Mouse (Mus musculus): ENCODE measurements around the gene Pygl. TPM values are rescaled to one million over a fixed set of nuclear protein-coding genes. Genes with fewer than 3 reads are reported as not detected.

Gene Pygl
- total and polyA plus RNA-seq, 3 experiments: 13.9 to 26.9 TPM; not detected in 1

GRCm38 (mm10) chr12:70227121-70227932 is 4.0 kb downstream of the Pygl start:
- Histone ChIP-seq H3K9ac (ENCODE audit: control insufficient read depth, low read depth, low read length, poor library complexity, severe bottlenecking) (peak overlapping the region; percentile 77), H3K79me2 (ENCODE audit: control insufficient read depth, insufficient read depth, low read length, poor library complexity) (no peaks in the 10 kb centered on the region; the same call in 1 of the 2 replicates), H3K27me3 (ENCODE audit: control insufficient read depth in 1 of 2, insufficient read depth in 2 of 2, low read length in 2 of 2) (no peaks in the 10 kb centered on the region), H3K36me3 (ENCODE audit: control insufficient read depth in 1 of 2, insufficient read depth in 2 of 2, low read length in 2 of 2) (peaks cover 0 to 18% of the 10 kb centered on the region in 2 experiments; a peak in 2 of 4 replicates), H3K9me3 (replicated peaks; ENCODE audit: insufficient read depth, low read length) (no peaks in the 10 kb centered on the region), H3K4me3 (ENCODE audit: control insufficient read depth in 1 of 2, insufficient read depth in 1 of 2, low read depth in 2 of 2, low read length in 2 of 2) (peak overlapping the region; percentile 77 to 90), H3K27ac (ENCODE audit: control insufficient read depth, low read depth, low read length) (peak overlapping the region; percentile 36), H3K4me1 (ENCODE audit: control insufficient read depth in 1 of 2, insufficient read depth in 2 of 2, low read length in 2 of 2) (peaks cover 12 to 26% of the 10 kb centered on the region in 2 experiments)
- TF ChIP-seq MYC (IDR thresholded peaks at IDR 0.05; ENCODE audit: low read depth, low read length): 0 out of 2 replicates have a peak, but pooled peaks have one; percentile 16
- TF ChIP-seq ELF1 (IDR thresholded peaks at IDR 0.05; ENCODE audit: low read depth, low read length): peak; percentile 29; the same call in 1 of the 2 replicates
- peak; percentile 53 for TF ChIP-seq ETS1 (IDR thresholded peaks at IDR 0.05; ENCODE audit: low read depth, low read length)
- TF ChIP-seq CTCF (IDR thresholded peaks at IDR 0.05 in 2 of 3, conservative IDR thresholded peaks at IDR 0.05 in 1 of 3; ENCODE audit: control insufficient read depth in 1 of 3, insufficient read depth in 1 of 3, low read depth in 2 of 3, low read length in 3 of 3, poor library complexity in 1 of 3, severe bottlenecking in 1 of 3): 0 out of 6 replicates have a peak, but pooled peaks of 1 of the 3 experiments have one; percentile 2
- TF ChIP-seq POLR2AphosphoS2 (IDR thresholded peaks at IDR 0.05; ENCODE audit: low read length): peak; percentile 87; the same call in 1 of the 2 replicates
- TF ChIP-seq KAT2A (conservative IDR thresholded peaks at IDR 0.05; ENCODE audit: low read depth, low read length): no peak
- no peak for TF ChIP-seq MYB (IDR thresholded peaks at IDR 0.05; ENCODE audit: low read depth, low read length)
- TF ChIP-seq HCFC1 (IDR thresholded peaks at IDR 0.05; ENCODE audit: low read depth, low read length): 0 out of 2 replicates have a peak, but pooled peaks have one; percentile 46
- no peak; the same call in 1 of the 2 replicates for TF ChIP-seq SIN3A (IDR thresholded peaks at IDR 0.05; ENCODE audit: low read length)
- TF ChIP-seq MAX (IDR thresholded peaks at IDR 0.05; ENCODE audit: low read length): 0 out of 2 replicates have a peak, but pooled peaks have one; percentile 20
- TF ChIP-seq TAL1 (IDR thresholded peaks at IDR 0.05; ENCODE audit: low read length): no peak
- TF ChIP-seq NELFE (IDR thresholded peaks at IDR 0.05; ENCODE audit: low read depth, low read length): peak; percentile 86
- 0 out of 2 replicates have a peak, but pooled peaks have one; percentile 48 for TF ChIP-seq USF1 (IDR thresholded peaks at IDR 0.05; ENCODE audit: low read depth, low read length)
- TF ChIP-seq NRF1 (IDR thresholded peaks at IDR 0.05; ENCODE audit: insufficient read depth, low read depth, low read length, poor library complexity, severe bottlenecking): peak; percentile 50; the same call in 1 of the 2 replicates
- peak; percentile 84 for TF ChIP-seq TBP (IDR thresholded peaks at IDR 0.05; ENCODE audit: low read depth, low read length)
- TF ChIP-seq MXI1 (IDR thresholded peaks at IDR 0.05; ENCODE audit: low read depth, low read length): peak; percentile 75
- TF ChIP-seq MAZ (IDR thresholded peaks at IDR 0.05; ENCODE audit: low read depth, low read length): peak; percentile 85; the same call in 1 of the 2 replicates
- TF ChIP-seq EP300 (IDR thresholded peaks at IDR 0.05; ENCODE audit: low read depth in 1 of 2, low read length in 2 of 2): no peak
- no peak for TF ChIP-seq SMC3 (IDR thresholded peaks at IDR 0.05; ENCODE audit: low read depth, low read length)
- TF ChIP-seq RCOR1 (IDR thresholded peaks at IDR 0.05; ENCODE audit: low read depth, low read length): no peak
- TF ChIP-seq RAD21 (IDR thresholded peaks at IDR 0.05; ENCODE audit: low read depth, low read length): no peak
- TF ChIP-seq JUND (IDR thresholded peaks at IDR 0.05; ENCODE audit: low read depth, low read length): no peak
- TF ChIP-seq CHD1 (IDR thresholded peaks at IDR 0.05; ENCODE audit: low read depth, low read length): no peak
- TF ChIP-seq POLR2AphosphoS5 (IDR thresholded peaks at IDR 0.05; ENCODE audit: borderline replicate concordance, low read depth, low read length): peak; percentile 85; the same call in 1 of the 2 replicates
- peak; percentile 67; the same call in 1 of the 2 replicates for TF ChIP-seq TCF12 (IDR thresholded peaks at IDR 0.05; ENCODE audit: low read depth, low read length)
- TF ChIP-seq ZMIZ1 (IDR thresholded peaks at IDR 0.05; ENCODE audit: low read depth, low read length): peak; percentile 94
- TF ChIP-seq CHD2 (IDR thresholded peaks at IDR 0.05; ENCODE audit: low read length): no peak
- no peak for TF ChIP-seq BHLHE40 (IDR thresholded peaks at IDR 0.05; ENCODE audit: borderline replicate concordance, low read depth, low read length)
- peak; percentile 67 to 94 for TF ChIP-seq POLR2A (IDR thresholded peaks at IDR 0.05; ENCODE audit: control insufficient read depth in 1 of 2, insufficient read depth in 1 of 2, low read depth in 1 of 2, low read length in 2 of 2, poor library complexity in 1 of 2)
- peak; percentile 94 for DNase-seq (ENCODE audit: low read depth, low spot score)

Data from MEL (cell line).